Mouse (Mus musculus): ENCODE results near the gene Hook2.

GRCm38 (mm10) chr8:85035165-85035727 is 44.8 kb downstream of the Hook2 start:
- TF ChIP-seq POLR2A (IDR thresholded peaks at IDR 0.05; ENCODE audit: low read depth, low read length) = no peak; the same call in 1 of the 2 replicates
- no peak for TF ChIP-seq E2F4 (IDR thresholded peaks at IDR 0.05; ENCODE audit: insufficient replicate concordance, low read depth, low read length)
- no peak for TF ChIP-seq CTCF (conservative IDR thresholded peaks at IDR 0.05 in 1 of 2, IDR thresholded peaks at IDR 0.05 in 1 of 2; ENCODE audit: low read depth in 2 of 2, low read length in 2 of 2)
- no peak for TF ChIP-seq CHD1 (IDR thresholded peaks at IDR 0.05; ENCODE audit: low read depth, low read length)
